Mouse (Mus musculus) CD4-positive, CD25-positive, alpha-beta regulatory T cell, adult 2 months (primary cell): ENCODE results near the gene Gse1.

Experiments
- DNase-seq: peaks from one replicate; pipeline ENCODE4 v3.0.0-alpha.2; 2012; ENCODE audit warnings: low read depth, low spot score

Gene Gse1

DNA sequence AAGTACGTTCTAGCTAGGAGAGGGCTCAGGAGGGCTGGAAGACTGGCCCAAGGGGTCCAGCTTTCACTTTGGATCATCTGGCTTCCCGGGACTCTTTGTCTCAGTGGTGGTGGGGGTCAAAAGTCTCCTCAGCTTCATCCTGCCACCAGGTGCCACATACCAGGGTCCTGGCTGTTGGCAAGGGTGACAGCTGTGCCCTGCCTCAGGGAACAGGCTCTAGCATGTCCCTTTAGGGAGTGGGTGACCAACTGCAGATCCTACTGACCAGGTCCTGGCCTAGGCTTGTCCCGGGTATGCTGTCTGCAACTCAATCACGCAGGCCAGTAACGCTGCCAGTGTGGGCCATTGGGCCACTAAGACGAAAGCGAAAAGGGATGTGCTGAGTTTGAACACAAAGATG is 15.7 kb upstream of the Gse1 start:
- DNase-seq: no peak

DNA sequence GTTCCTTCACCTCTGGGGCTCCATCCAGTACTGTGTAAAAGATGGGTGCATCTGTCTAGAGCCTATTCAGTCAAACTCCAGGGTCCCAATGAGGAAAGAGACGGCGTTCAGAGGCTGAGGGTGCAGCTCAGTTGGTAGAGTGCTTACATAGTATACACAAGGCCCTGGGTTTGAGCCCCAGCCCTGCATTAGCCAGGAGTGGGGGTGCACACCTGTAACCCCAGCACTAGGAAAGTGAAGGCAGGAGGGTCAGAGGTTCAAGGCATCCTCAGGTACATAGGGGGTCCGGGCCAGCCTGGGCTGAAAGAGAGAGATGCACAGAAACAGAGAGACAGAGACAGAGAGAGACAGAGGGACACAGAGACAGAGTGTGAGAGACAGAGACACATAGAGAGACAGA is 15.0 kb upstream of the Gse1 start:
- DNase-seq: no peak

DNA sequence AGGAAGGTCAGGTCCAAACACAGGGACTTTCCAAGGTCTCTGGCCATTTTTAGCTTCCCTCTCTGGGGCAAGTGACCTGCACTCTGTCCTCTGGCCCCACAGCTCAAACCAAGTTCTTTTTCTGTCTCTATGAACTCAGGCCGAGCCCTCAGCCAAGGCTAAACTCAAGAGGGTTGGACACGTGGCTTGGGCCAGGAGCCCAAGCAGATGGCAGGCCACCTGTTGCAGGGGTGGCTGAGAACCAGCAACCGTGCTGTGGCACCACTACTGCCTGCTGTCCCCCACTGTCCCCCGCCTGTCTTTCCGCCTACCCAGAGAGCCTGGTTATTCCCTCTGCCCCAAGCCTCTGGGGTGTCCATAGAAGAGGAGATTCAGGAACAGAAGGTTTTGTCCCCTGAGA is 14.3 kb upstream of the Gse1 start:
- no peak for DNase-seq

DNA sequence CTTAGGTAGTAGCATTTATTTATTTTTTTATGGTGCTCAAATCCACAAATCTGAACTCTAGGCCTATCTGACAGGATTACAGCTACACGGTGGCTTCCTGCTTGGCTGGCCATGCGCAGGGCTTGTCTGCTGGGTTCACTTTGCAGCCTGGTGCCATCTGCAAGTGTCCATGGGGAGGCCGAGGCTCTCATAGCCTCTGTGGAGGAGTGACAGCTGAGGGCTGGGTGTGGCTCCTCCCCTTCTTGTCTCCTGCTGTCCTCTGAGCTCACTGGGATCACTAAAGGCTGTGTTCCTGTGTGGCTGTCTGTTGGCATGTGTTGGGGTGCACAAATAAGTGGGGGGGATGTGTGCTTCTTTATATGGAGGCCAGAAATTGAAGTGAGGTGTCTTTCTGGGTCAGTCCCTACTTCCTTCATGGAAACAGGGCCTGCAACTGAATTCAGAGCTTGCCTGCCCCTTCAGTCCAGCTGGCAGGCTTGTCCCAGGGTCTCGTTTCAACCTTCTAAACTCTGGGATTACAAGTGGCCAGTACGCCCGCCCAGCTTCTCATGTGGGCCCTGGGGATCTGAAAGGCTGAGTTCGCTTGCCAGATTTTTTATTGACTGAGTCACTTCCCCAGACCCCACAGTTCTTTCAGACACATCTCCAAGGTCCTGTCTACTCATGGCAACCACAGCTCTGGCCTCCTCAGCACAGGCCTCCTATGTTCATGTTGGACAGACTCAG is 12.7 kb upstream of the Gse1 start:
- no peak for DNase-seq

DNA sequence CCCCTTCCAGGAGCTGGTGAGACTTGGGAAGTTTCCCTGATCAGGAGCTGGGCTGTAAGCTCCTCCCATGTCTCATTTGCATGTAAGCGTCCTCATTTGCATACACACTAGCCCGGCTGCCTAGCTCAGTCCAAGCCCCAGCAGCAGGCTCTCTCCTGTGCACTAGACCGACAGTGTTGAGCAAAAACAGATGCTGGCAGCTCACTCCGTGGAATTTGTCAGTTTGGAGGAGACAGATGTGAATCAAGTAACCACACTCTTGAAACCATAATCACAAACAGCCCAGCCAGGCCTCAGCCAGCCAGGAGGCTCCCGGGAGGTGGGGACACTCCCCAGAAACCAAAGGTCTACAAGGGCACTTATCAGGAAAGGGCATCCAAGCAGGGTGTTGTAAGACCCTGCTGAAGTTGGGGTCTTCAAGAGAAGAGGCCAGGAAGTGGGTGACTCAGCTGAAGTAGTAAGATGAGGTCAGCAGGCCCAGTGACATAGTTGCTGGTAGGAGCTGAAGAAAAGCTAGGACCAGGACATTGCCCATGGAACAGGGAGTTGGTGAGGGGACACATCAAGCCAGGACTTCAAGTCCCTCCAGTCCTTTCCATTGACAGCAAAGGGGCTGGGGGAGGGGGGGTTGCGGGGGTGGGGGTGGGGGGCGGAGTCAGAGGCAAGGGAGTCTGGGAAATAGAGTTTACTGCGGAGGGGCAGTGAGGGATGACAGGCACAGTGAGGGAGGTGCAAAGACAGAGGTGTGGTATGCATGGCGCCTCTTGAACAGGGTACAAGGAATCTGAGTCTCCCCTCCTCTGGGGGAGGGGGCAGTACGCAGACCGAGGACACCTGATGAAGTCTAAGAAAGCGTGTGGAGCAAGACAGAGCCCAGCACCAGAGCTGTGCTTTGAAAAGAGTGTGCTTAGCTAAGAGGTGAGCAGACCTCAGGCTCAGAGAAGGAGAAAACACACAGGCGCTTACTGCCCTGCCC is 11.1 kb upstream of the Gse1 start:
- DNase-seq: no peak

DNA sequence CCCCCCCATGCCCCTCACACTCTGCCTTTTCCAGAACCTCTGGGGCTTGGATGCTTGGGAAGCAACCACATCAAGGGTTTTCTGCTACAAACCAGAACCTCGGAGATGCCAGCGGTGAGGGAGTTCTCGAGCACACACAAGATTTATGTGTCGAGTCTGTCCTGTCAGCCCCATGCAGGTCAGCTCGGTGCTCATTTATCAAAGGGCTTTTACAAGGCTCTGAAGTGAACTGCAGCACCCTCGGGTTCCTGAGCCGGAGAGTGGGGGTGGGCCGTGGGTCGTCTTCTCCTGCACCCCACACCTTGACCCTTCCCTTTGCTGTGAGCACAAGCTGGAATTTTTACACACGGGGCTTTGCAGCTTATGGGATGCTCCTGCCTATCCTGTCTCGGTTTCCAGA is 5.7 kb upstream of the Gse1 start:
- DNase-seq: no peak

DNA sequence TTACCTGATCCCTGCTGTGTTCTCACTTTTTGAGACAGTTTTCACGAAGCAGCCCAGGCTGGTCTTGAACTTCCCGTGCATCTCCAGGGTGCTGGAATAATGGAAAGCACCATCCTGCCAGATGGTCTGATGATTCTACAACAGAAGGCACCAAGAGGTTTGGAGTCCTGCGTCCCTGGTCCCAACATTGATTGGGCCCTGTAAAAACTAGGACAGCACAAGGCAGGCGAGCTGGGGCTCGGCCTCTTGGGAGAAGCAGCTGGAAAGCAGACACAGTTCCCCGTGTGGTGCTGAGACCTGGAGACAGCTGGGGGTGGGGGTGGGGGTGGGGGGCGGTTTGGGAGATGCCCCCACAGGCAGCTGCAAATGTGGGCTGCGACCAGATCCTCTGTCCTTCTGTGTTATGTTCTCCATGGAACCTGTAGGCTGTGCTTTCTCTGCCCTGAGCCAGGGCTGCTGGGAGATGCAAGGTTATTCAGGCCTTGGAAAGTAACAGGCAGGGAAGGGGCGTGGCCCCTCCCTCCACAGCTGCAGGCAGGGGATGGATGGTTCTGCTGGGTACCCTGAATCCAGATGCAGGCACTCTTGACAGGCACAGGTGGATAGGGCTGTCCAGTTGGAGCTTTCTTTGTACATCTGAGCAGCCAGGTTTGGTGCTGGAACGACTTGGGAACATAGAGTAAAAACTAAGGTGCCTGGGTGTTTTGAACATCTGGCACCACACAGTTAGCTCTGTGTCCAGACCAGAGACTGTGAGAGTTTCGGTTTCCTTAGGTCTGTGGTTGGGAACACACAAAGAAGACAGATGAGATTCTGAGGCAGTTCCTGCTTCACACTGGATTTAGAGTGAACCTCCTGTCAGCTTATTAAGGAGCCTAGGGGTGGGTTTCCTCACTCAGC is 3.5 kb upstream of the Gse1 start:
- no peak for DNase-seq

DNA sequence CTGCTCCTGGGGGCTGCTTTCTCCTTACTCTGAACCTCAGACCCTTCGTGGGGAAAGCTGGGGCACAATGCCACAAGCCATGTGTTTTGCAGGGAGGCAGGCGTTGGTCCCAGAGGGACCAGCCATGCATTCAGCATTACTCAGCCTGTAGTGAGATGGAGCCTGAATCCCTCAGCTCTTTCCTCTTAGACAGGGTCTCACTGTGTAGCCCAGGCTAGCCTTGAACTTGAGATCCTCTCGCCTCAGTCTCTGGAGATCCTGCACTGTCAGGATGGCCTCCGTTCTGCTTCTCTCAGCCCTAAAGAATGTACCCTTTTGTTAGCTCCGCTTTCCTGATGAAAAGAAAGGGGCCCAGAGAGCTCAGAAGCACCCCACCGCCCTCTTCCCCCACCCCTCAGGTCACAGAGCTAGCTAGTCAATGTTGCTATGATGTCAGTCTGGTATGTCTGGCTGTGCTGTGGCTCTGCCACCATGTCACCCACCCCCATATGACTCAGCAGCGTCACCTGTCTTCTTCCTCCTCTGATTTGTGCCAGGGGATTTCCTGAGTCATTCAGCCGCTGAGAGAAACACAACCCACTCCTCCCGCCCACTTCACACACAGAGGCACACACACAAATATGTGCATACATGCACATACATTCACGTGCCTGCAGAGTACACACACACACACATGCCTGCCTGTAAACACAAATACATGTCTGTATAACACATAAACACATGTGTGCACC is 2.7 kb upstream of the Gse1 start:
- DNase-seq: peak; percentile 55

DNA sequence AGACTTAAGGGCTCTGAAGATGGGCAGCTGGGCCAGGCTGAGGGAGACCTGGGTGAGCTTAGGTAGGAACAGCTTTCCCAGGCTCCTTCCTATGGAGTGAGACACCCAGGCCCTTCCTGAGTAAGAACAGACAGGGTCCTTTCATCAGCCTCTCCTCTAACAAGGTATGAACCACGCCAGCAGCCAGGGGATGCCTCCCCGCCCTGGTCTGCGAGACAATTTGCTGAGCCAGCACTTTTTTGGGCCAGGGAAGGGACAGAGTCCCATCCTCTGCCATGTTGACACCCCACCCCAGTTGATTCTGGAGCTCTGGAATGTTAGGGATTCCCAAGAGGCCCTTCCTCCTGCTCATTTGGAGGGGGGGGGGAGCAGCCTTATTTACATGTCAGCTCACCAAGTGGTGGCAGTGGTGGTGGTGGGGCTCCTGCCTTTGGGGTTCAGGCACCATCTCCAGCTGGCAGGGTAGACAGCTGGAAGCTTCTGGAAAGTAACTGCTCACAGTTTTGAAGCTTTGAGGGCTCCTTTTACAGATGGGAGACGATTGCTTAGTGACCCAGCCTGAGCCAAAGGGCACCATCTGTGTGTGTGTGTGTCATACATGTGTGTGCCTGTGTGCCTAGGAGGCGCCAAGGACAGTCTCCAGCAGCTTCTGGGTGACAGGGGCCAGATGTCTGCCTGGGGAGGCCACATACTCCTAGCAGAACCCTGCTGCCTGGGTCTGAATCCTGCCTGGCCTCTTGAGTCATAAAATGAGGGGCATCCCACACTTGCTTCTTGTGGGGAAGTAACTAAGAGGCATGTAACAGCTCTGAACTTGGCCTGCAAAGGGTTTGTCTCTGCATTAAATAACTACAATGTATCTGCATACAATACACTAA is 1.3 kb upstream of the Gse1 start:
- no peak for DNase-seq

DNA sequence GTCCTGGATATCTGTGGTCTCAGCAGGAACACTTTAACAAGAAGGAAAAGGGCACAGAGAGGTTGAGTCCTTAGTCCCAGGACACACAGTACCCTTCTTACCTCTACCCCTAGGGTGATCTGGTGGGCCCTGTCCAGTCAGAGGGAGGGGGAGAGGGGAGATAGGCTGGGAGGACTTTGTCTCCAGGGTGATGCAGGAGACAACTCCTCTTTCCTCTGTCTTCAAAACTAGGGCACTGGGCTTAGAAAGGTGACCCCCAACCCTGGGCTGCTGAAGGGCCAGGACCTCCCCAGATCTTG is 729 bp upstream of the Gse1 start:
- DNase-seq: no peak

DNA sequence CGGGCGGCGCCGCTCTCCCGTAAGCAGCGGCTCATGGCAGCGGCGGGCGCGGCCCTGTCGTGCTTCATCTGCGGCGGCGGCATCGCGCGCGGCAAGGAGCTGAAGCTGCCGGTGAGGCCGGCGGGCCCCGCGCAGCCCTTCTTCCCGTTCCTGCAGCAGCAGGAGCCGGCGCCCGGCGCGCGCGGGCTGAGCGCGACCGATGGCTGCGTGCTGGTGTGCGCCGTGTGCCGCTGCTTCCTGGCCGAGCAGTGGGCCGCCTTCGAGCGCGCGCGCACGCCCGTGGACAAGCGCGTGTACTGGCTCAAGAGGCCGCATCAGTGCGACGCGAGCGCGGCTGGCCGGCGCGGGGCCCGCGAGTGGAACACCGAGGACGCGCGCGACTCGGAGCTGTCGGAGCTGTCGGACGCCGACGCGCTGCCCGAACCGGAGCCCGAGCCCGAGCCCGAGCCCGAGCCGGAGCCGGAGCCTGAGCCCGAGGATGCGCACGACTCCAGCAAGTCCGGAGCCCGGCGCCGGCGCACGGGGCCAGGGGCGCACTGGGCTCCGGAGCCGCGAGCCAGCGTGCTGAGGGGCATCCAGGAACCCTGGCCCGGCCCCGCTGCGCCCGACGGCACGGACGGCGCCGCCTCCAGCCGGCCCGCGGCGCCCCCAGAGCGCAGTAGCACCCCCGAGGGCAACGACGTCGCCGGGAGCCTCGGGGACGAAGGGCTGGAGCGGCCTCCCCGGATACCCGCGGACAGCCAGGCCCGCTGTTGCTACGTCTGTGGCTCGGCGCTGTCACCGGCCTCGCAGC is 721 bp downstream of the Gse1 start:
- peak; percentile 20 for DNase-seq

DNA sequence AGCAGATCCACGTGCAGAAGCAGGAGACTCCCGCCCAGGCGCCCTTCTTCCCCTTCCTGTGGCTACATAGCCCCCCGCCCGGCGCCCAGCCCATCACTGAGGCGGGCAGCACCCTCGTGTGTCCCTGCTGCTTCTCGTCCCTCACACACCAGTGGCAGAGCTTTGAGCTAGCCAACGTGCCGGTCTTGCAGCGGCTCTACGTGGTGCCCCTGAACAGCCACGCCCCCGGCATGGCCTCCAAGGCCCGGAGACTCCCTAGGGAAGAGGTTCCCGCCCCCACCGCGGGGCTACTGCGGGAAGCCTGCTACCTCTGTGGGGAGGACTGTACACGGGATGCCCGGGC is 1.3 kb downstream of the Gse1 start:
- no peak for DNase-seq

DNA sequence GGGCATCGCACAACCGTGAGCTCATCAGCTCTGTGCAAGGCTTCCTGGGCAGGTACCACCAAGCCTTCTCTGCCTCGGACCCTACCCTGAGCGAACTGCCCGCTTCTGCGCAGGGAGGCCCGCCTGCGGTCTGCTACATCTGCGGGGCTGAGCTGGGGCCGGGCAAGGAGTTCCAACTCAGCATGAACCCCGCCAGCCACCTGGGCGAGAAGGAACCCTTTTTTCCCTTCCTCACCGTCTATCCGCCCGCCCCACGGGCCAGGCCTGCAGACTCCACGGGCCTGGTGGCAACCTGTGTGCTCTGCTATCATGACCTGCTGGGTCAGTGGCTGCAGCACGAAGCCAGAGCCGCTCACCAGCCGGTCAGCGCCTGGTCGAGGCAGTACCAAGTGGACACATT is 1.8 kb downstream of the Gse1 start:
- DNase-seq: no peak

DNA sequence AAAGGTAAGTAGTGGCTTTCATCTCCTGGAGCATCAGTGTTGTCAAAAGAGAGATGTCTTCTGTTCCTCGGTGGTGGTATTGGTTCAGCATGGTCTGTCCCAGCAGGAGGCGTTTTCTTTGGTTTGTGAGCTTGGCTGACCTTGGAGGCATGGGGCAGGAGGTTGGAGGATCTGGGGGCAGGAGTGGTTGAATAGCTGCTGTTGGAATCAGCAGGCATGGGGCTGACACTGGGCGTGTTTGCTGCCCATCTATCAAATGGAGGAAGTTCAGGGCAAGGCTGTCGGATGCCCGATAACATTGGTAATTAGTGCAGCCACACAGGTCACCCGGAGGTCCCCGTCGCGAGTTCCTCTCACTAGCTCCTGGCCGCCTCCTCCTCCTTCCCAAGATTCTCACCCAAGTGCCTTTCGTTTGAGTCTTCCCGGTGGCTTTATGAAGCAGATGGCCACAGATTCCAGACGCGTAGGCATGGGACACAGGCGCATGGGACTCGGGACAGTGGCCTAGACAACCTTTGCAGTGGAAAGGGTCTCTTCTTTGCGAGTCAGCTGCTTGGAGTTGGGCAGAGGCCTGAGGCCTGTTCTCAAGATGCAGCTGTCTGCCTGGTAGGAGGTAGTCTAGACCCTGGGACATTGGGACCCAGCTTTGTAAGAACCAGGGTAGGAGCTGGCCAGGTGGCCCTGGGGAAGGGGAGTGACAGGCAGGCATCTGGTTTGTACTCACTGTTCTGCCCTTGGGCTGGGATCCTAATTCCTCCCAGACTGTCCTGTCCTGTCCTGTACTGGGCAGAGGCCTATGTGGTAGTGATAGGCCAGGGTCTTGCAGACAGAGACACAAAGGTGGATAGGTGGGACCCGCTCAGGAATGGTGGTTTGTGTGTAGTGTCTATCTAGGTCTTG is 2.7 kb downstream of the Gse1 start:
- DNase-seq: no peak

DNA sequence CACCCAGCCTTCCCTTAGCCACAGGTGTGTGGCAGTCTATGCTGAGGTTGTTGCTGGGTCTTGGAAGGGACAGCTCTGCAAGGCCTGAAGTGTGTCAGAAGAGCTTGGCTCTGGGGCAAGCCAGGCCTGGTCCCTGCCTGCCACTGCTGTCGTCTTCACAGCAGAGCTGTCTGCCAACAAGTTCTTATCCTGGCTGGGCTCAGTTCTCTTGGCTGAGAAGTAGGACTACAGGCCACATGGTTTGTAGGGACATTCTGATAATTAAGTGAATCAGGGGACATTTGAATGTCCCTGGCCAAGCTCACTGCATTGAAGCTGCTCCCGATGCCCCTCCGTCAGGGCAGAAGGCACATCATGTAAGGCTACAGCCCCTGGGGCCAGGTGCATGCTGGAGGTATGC is 3.6 kb downstream of the Gse1 start:
- DNase-seq: no peak

DNA sequence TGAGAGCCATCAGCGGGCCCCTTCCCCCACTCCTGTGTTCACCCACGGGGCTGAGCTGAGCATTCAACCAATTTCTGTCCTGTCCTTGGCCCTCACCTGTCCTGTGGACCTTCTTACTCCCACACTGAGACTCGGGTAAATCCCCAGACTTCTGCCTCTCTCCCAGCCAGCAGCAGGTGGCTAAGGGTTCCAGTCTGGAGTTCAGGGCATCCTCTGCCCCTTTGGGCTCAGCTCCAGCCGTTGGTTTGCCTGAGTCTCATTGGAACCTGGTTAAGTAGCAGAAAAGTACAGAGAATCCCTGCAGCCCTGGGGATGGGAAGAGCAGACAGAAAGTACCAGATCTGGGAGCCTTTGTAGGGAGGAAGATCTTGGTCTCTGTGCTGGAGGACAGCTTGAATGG is 4.1 kb downstream of the Gse1 start:
- DNase-seq: no peak

DNA sequence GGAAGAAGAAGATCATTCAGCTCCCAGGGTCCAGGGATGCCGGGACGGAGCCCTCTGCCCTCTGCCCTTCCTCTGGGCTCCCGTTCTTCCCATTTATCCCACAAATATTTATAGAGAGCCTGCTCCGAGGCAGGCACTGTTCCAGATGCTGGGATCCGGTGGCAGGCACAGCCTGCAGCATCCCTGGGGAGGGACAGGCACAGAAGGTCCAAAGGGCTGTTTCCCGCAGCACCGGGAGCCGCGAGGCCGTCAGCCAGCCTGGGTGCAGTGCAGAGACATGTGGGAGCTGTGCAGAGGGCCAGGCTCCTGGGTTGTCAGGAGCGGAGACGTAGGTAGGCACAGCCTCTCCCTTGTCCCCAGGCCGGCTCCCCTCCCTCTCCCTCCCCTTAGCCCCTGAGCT is 4.7 kb downstream of the Gse1 start:
- DNase-seq: no peak

DNA sequence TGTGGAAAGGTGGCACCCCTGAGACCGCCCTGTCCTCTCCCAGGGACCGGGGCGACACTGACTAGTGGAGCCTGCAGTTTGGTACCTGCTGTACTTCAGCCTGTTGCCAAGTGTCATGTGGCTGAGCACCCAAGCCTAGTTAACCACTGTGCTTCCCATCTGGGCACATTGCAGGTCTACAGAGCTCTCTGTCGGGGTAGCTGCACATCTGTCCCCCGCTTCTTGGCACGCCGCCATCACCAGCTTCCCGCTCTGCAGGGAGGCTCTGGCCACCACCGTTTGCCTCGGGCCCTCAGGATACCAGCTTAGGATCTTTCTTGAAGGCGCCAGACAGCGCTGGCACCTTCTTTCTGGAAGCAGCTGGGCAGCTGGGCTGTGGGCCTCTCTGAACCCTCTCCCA is 6.2 kb downstream of the Gse1 start:
- no peak for DNase-seq

DNA sequence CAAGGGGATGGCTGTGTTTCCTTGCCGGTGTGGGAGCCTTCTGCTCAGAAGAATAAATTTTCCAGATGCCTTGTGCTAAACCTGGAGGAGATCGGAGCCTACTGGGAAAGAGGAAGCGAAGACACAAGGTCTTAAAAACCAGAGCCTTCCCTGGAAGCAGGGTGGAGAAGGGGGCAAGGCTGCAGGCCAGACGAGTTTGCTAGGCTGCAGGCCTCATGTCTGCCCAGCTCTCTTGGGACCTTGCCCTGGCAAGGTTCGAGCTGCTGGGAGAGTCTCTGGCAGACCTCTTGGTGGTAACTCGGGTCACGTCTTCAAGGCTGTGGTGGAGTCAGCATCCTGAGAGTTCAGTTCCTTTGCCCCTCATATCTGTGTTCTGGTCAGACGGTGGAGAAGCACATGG is 6.6 kb downstream of the Gse1 start:
- DNase-seq: no peak
